Mouse (Mus musculus) embryo, embryonic 9.5 days (tissue): ENCODE data around the gene Sgsm1.
A peak's percentile ranks its signal among the peaks of the same experiment; 100 is the strongest.

Experiments used
- DNase-seq: peaks from one replicate; pipeline ENCODE4 v3.0.0-alpha.2; 2017; ENCODE audit errors: extremely low spot score

Sgsm1 gene

GRCm38 (mm10) chr5:113286048-113286447, 24.5 kb downstream of the Sgsm1 start:
- no peak for DNase-seq

GRCm38 (mm10) chr5:113285541-113285940, 25.0 kb downstream of the Sgsm1 start:
- no peak for DNase-seq

- DNase-seq, result no peak
Observed at GRCm38 (mm10) chr5:113283726-113284125, 26.9 kb downstream of the Sgsm1 start.

GRCm38 (mm10) chr5:113281557-113281956, 29.0 kb downstream of the Sgsm1 start:
- no peak for DNase-seq

GRCm38 (mm10) chr5:113280138-113280856, 30.3 kb downstream of the Sgsm1 start:
- DNase-seq, result peak; percentile 75

GRCm38 (mm10) chr5:113275839-113276238, 34.7 kb downstream of the Sgsm1 start:
- no peak for DNase-seq

- DNase-seq, result no peak
Observed at GRCm38 (mm10) chr5:113271207-113271811, 39.3 kb downstream of the Sgsm1 start.

GRCm38 (mm10) chr5:113270043-113270442, 40.5 kb downstream of the Sgsm1 start:
- DNase-seq, result no peak

- DNase-seq, result no peak
Observed at GRCm38 (mm10) chr5:113268246-113268645, 42.3 kb downstream of the Sgsm1 start.

- DNase-seq, result no peak
Observed at GRCm38 (mm10) chr5:113265637-113266036, 44.9 kb downstream of the Sgsm1 start.

GRCm38 (mm10) chr5:113250806-113251205, 59.8 kb downstream of the Sgsm1 start:
- no peak for DNase-seq

- no peak for DNase-seq
Observed at GRCm38 (mm10) chr5:113249263-113249930, 61.2 kb downstream of the Sgsm1 start.

GRCm38 (mm10) chr5:113230196-113230595, 80.4 kb downstream of the Sgsm1 start:
- DNase-seq, result no peak

GRCm38 (mm10) chr5:113226632-113227102, 83.9 kb downstream of the Sgsm1 start, which contains the start of gene Tmem211:
Tmem211 (plus strand) TSS chr5:113226909.
- peak; percentile 89 for DNase-seq

GRCm38 (mm10) chr5:113225686-113226435, 84.7 kb downstream of the Sgsm1 start:
- peak; percentile 67 for DNase-seq

GRCm38 (mm10) chr5:113225271-113225670, 85.3 kb downstream of the Sgsm1 start:
- DNase-seq, result peak; percentile 73

GRCm38 (mm10) chr5:113223888-113224287, 86.7 kb downstream of the Sgsm1 start:
- DNase-seq, result no peak

GRCm38 (mm10) chr5:113221147-113221865, 89.3 kb downstream of the Sgsm1 start, which contains the start of gene 2900026A02Rik:
2900026A02Rik (minus strand) TSS chr5:113221236.
- peak; percentile 71 for DNase-seq

- peak; percentile 59 for DNase-seq
Observed at GRCm38 (mm10) chr5:113220383-113221146, 90.0 kb downstream of the Sgsm1 start.

GRCm38 (mm10) chr5:113219876-113220275, 90.7 kb downstream of the Sgsm1 start:
- no peak for DNase-seq
